Mouse (Mus musculus) layer of hippocampus, adult 9-10 months (tissue): ENCODE measurements around the gene Asphd2.

Experiments
- DNase-seq: peaks from one replicate; pipeline ENCODE4 v3.0.0; 2022; ENCODE audit warnings: low spot score

Asphd2 gene

GRCm38 (mm10) chr5:112349169-112349568, 45.5 kb downstream of the Asphd2 start:
- no peak for DNase-seq

DNA sequence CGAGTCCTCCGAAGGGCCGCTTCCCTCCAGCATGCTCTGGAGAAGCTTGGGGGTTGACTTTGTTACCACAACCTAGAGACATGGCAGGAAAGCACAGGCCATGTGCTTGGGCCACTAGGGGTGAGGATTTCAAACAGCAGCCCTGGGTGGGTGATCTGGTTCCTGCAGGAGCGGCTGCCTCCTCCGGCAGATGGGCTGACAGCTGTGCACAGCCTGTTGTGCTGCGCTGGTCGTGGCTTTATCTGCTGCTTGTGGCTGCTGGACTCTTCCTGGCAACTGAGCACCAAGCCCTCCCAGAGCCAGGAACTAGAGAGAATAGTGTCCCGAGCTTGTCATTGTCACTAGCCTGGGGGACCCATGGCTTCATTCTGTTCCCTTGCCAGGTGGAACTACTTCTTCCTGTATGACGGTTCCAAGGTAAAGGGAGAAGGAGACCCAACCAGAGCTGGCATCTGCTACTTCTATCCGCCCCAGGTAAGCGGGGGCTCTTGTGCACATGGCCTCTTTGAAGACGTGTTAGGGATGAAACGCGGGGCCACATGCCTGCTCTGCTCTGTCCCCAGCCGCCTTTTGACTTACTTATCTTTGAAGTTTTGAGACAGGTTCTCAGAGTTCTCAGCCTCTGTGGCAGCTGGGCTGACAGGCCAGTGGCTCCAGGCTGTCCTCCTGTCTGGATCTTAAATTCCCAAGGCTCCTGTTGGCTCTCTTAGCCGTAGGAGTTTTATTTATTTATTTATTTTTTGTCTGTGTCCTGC, 48.3 kb downstream of the Asphd2 start:
- DNase-seq = no peak

DNA sequence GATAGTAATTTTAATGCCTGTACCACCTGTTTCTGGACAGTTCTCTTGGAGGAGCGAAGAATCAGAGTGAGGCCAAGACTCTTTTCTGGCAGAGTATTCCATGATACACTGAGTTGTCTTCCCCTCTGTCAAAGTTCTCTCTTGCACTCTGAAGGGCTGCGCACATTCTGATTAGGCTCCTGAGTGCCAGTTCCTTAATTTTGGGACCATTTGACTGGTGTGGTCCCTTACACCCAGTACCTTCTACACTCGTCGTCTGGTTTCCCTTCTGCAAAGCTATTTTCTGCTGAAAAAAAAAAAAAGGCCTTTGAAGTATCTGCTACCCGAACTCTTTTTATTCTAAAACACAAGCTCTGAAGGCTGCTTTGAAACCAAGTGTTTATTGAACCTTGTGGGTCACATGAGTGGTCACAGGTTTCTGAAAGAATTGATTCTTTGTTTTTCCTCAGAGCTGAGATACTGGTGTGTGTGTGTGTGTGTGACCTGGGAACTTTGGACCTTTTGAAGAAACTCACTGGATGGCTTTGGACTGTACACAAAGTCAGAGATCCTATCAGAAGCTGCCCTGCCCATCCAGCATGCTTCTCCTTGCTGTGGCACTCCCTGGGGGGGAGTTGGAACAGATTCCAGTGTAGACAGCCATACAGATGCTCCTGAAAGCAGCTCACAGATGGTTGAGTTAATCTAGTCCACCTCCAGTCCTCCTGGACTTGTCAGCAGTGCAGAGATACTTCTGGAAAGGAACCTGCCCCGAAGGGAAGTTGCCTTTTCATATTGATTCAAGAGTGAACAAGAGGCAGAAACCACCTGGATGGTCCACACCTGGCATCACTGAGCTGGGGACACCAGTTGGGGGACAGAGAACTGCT, 50.3 kb downstream of the Asphd2 start:
- DNase-seq = peak; percentile 54

DNA sequence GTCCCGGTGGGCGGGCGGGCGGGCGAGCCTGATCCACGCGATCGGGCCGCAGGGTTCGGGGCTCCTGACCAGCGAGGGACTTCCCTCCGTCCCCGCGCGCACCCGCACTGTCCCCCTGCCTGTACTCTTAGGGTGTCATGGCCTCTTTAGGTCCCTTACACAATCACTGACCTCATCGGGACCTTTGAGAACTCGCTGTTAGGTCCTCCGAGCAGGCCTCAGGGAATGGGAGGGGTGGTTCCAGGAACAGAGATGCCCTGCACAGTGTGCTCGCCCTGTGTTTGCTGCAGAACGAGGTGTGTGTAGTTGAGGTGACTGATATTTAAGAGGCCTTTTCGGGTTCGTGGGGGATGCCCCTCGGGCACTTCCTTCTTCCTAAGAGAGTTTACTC, 51.5 kb downstream of the Asphd2 start:
- DNase-seq = no peak

DNA sequence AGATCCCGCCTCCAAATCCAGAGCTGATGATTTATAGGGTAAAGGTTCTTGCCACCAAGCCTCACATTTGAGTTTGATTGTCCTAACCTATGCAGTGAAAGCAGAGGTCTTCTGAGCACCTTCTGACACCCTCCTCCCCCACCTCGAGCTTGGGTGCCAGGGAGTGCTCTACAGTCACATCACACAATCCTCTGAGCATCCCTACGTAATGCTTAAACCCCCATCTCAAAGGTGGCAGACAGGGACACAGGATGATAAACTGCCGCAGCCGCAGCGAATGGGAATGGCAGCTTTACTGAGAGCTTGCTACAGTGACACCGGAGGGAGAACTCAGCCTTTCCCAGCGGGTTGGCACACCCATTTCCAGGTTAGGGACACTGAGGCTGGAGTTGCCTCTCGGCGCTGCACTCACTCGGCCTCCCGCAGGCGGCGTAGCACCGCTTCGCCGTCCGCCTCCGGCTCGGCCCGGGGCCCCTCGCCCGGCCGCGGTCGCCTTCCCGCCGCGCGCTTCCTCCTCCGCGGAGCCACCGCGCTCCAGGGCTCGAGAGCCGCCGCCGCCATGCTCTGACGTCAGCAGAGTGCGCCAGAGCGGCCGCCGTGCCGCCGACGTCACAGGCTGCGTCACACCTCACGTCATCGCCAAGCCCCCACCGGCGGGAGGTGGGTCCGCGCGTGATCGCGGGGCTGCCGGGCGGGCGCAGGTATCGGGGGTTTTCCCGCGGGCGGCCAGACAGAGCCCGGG, 52.0 kb downstream of the Asphd2 start, which contains the start of the genes Srrd and Hps4:
Gene Srrd, minus strand, starts transcription at position 578 of the 742 bp plus-strand sequence.
Gene Hps4, plus strand, starts transcription at position 621 of the 742 bp plus-strand sequence.
- peak; percentile 52 for DNase-seq

GRCm38 (mm10) chr5:112339215-112339614, 55.5 kb downstream of the Asphd2 start:
- DNase-seq = no peak

DNA sequence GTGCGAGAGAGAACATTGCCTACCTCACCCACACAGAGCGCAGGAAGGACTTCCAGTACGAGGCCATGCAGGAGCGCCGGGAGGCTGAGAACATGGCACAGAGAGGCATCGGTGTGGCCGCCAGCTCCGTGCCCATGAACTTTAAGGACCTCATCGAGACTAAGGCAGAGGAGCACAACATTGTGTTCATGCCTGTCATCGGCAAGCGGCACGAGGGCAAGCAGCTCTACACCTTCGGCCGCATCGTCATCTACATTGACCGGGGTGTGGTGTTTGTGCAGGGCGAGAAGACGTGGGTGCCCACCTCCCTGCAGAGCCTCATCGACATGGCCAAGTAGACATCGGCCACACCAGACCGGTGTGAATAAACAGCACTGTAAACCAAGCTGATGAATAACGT, 57.7 kb downstream of the Asphd2 start:
- no peak for DNase-seq

DNA sequence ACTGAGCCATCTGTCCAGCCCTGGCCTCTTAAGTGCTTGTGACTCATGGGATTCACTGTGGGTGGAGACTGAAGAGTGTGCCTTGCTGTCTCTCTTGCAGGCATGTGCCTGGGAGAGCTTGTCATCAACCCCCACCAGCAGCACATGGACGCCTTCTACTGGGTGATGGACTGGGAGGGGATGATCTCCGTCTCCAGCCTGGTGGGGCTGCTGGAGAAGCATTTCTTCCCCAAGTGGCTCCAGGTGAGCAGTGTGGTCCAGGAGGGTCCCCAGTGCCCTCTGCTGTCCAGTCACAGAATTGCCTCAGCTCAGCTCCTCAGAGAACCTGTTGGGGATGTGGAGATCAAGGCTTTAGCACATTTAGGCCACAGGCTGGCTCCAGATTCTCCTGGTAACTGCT, 59.2 kb downstream of the Asphd2 start:
- DNase-seq = no peak
